Mouse (Mus musculus): ENCODE results near the gene Fam186b.
A peak's percentile ranks its signal among the peaks of the same experiment; 100 is the strongest.

Gene Fam186b

DNA sequence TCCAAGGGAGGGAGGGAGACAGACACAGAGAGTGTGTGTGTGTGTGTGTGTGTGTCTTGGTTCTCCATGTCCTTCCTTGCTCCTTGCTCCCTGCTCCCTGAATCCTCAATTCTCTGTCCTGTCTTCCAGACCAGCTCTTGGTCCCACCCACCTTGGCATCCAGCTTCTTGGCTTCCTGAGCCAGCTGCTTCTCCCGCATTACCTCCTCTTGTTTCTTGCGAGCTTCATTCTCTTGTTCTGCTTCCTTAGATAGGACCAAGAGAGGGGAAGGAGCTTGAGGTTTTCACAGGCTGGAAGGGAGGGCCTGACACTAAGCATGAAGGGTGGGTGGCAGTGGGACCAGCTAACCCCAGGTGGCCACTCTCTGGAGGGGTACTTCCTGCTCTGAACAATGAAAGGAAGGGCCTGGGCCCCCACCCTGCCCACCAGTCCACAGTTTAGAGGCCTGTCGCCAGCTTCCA, 23.8 kb upstream of the Fam186b start:
- DNase-seq (ENCODE audit: low spot score): no peak

DNA sequence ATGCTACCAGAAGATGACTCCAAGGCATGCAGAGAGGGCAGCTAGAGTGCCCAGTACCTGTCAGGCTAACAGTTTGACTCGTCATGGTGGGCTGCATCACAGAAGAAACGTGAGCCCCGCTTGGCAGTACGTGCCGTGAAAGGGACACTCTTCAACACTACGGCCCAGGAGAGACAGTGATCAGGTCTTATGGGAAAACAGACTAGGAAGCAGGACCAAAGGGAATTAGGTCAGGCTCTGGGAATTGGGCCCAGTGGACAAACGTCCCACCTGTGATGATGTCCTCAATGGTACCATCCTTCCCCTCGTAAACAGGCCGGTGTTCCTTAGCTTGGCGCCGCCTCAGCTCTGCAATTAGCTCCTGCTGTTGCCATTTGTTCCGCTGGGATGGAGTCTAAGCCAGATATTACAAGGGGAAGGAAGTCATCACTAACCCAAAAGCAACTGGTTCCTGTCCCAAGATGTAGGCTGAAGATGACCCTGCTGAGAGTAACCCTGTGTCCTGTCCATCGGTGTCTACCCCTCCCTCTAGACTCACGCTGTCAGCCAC, 23.2 kb upstream of the Fam186b start:
- no peak for DNase-seq (ENCODE audit: low spot score)

DNA sequence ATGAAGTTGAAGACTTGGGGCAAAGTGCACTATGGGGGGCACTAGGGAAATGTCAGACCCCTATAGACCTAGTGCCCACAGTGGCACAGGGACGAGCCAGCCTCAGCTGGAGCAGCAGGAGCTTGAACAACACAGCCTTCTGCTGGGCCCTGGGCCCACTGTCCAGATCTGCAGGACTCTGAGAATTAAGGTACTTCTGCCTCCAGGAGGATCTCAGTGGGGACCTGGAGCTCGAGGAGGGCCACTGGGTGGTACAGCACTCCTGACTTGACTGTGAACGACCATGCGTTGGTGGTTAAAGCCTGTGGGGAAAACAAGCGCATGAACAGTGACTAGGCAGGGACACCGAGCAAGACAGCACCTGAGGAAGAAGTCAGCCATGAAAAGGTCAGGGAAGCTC, 22.4 kb upstream of the Fam186b start:
- DNase-seq (ENCODE audit: low spot score): no peak

GRCm38 (mm10) chr15:99317267-99317651, 21.6 kb upstream of the Fam186b start:
- DNase-seq (ENCODE audit: low spot score): no peak

DNA sequence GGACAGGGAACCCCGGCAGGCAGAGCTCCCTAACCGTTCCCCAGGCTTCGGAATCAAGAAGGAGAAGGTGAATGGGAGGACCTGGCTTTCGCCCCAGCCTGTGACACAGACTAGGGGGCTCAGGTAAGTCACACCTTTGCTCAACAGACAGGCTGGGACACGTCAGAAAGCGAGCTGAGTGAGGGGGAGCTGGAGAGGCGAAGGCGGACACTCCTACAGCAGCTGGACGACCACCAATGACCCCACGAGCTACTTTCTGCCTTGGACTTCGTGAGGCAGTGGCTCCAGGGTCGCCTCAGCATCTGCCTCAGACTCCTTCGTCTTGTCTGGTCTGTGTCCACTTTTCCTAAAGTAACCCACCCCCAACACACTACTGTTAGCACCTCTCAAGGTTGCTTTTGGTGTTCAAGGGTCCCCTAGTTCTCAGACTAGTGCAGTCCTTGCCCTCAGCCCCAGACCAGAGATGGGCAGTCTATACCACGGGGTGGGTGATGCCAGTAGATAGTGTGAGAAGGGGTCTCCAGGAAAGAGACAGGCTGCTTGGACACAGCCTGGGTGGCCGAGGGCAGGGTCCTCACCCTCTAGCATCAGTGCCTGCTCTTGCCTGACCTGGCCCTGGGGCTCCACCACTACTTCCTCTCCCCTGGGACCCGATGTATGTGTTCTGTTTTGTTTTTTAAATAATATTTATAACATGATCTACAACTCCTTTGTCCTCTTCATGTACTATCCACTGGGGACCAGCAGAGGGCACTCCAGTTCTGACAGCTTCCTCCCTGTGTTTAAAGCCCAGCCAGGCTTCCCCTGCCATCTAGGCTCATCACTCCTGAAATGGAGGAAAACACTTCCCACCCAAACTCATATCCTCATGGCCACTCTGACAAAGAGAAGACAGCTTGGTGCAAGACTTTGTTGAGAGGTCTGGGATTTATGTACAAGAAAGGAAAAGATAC, 20.9 kb upstream of the Fam186b start:
- DNase-seq (ENCODE audit: low spot score): peak; percentile 66

GRCm38 (mm10) chr15:99314891-99315290, 19.2 kb upstream of the Fam186b start:
- DNase-seq (ENCODE audit: low spot score): no peak

GRCm38 (mm10) chr15:99310617-99311016, 14.9 kb upstream of the Fam186b start:
- no peak for DNase-seq (ENCODE audit: low spot score)

DNA sequence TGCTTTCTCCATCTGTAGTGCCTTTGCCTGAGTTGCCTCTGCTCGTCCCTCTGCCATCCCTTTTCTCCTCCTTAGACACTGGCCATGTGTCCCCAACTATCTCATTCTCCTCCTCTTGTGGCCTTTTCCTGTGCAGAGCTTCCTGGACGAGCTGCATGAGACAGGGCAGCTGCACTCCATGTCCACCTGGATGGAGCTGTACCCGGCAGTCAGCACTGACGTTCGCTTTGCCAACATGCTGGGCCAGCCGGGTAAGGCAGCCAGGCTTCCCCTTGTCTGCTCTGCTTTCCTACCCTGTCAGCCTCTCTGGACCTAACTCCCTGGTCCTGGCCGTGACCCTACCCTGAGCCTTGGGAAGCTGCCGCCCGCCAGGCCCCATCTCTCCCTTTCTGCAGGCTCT, 13.9 kb upstream of the Fam186b start:
- DNase-seq (ENCODE audit: low spot score): no peak

GRCm38 (mm10) chr15:99307476-99307875, 11.8 kb upstream of the Fam186b start:
- no peak for DNase-seq (ENCODE audit: low spot score)

GRCm38 (mm10) chr15:99296213-99296612, 525 bp upstream of the Fam186b start:
- DNase-seq (ENCODE audit: low spot score): peak; percentile 21

GRCm38 (mm10) chr15:99294813-99295374, 794 bp downstream of the Fam186b start, which contains the start of gene Prpf40b:
TSS of gene Prpf40b (plus strand) at chr15:99295087.
- DNase-seq (ENCODE audit: low spot score): peak; percentile 90

DNA sequence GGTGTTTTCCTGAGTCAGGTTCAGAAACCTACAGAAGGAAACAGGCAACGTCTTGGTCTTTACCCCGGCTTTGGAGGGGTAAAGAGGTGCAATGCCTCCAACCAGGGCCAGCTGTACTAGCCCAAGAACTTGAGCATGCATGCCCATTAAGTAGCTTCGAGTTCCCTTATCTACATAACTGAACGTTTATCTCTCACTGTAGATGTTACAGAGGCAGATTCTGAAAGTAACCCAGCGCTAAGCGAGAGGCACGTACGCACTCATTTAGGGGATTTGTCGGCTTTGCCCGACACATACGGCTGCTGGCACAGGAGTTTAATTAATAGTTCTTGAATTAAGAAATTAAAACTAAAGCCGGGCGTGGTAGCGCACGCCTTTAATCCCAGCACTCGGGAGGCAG, 1.4 kb downstream of the Fam186b start:
- no peak for DNase-seq (ENCODE audit: low spot score)

DNA sequence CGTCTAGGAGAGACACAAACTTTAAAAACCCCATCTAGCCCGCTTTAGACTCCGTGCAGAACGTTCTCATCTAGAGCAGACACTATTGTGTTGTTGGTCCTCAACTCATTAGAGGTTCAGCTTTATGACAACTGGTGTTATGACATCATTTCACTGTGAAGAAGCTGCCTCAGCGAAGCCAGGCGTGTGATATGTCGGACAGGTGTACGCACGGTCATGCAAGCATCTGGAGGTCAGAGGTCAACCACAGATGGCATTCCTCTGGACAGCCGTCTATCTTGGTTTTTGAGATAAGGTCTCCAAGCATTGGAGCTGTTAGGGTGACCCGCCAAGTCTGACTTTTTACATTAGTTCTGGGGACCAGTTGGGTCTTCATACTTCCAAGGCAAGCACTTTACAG, 5.1 kb downstream of the Fam186b start:
- DNase-seq (ENCODE audit: low spot score): no peak

DNA sequence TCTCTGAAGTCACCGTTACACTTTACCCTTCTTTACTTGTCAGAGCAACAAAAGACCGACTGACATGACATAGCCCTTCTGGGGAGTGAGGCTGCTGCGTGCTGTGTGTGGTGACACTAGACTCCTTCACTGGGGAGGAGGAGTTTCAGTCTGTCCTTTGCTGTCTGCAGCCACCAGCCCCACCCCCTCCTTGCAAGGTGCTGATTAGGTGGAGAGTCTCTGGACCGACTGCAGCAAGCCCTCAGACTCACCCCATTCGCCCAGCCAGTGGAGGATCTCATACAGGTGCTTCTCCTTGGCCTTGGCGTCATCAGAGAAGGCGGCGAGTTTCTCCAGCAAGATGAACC, 10.5 kb downstream of the Fam186b start:
- DNase-seq (ENCODE audit: low spot score): no peak

GRCm38 (mm10) chr15:99284527-99285188, 11.0 kb downstream of the Fam186b start:
- DNase-seq (ENCODE audit: low spot score): no peak

GRCm38 (mm10) chr15:99283456-99283855, 12.2 kb downstream of the Fam186b start:
- no peak for DNase-seq (ENCODE audit: low spot score)

DNA sequence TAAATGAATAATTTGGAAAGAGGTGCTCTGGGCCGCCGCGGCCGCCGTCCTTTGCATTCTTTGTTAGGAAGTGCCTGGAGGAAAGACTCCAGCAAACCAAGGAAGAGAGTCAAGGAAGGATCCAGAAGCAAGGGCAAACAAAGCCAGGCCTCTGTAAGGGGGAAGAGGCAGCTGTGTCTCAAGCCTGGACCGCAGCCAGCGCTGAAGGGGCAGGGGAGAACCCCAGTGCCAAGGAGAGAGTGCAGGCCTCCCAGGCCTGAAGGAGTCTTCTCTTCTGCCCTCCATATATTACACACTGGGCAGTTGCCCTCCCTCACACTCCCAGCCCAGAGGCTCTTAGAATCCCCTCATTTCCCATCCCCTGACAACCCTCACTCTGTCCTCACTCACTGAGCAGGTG, 17.4 kb downstream of the Fam186b start:
- no peak for DNase-seq (ENCODE audit: low spot score)

- DNase-seq (ENCODE audit: low spot score): peak; percentile 56
Measured at GRCm38 (mm10) chr15:99276095-99276494, 19.6 kb downstream of the Fam186b start.

GRCm38 (mm10) chr15:99265679-99266078, 30.0 kb downstream of the Fam186b start:
- peak; percentile 69 for DNase-seq (ENCODE audit: low spot score)

DNA sequence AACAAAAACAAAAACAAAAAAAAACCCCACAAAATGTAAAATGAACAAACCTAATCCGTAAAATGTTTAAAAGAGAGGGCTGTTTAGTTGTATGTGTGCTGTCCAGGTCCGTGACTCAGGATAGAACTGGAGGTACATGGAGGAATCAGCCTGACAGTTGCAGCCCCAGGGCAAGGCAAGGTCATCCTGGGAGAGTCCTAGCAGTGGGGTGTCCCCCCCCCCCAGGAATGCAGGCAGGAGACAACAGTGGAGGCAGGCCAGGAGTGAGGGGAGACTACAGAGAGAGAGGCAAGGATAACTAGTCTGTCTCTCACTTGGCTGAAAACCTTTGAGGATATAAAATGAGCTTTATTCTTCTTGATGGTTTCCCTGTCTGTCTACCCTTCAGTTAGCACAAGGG, 31.3 kb downstream of the Fam186b start:
- no peak for DNase-seq (ENCODE audit: low spot score)

- DNase-seq (ENCODE audit: low spot score): no peak
Measured at GRCm38 (mm10) chr15:99262702-99263101, 33.0 kb downstream of the Fam186b start.

DNA sequence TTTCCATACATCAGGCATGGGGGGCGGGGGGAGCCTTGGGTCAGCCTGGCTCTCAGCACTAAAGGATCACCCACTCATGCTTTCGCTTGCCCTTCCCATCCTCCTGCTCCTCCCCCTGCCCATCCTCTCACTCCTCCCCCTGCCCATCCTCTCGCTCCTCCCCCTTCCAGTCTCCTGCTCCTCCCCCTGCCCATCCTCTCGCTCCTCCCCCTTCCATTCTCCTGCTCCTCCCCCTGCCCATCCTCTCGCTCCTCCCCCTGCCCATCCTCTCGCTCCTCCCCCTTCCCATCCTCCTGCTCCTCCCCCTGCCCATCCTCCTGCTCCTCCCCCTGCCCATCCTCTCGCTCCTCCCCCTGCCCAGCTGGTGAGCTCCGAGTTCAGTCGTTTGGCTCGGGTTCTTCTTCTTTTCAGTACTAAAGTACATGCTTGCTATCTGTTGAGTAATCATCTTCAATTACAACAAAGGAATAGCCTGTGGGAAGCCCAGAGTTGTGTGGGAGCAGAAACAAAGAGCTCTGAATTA, 35.9 kb downstream of the Fam186b start:
- DNase-seq (ENCODE audit: low spot score): peak; percentile 25

Measured in T-cell, adult 2 months (primary cell).